Mouse (Mus musculus) forebrain, embryonic 14.5 days (tissue): ENCODE measurements at regions not wholly inside any gene's neighbourhood (a gene's known extent, or its start where the extent isn't known, plus 50 kb on each side); places are given as distances from the start of the nearest gene placed in this dataset.
A peak's percentile ranks its signal among the peaks of the same experiment; 100 is the strongest.

Source experiments
- ATAC-seq: fragments of 200-750 bp; cut with Nextera tagmentation; 2 replicates; pipeline ENCODE4 v1.8.0; 2017; ENCODE audit warnings: mild to moderate bottlenecking, moderate library complexity
- DNase-seq: peaks from one replicate; pipeline ENCODE4 v3.0.0-alpha.2; 2015; ENCODE audit warnings: low spot score
- H3K27ac ChIP-seq: fragments of 300-500 bp; sonication (generic); 2 replicates; pipeline ENCODE4 v1.5.1; 2014; ENCODE audit warnings: low read depth, mild to moderate bottlenecking, control low read depth, low read length, moderate library complexity
- H3K27me3 ChIP-seq: fragments of 300-500 bp; sonication (generic); replicated peaks from 2 replicates; pipeline ENCODE4 v1.6.1; 2014; ENCODE audit warnings: low read length, control low read depth, mixed read lengths; ENCODE audit not compliant: control insufficient read depth, insufficient read depth
- H3K36me3 ChIP-seq: fragments of 300-500 bp; sonication (generic); 2 replicates; pipeline ENCODE4 v1.6.1; 2014; ENCODE audit warnings: low read length, control low read depth; ENCODE audit not compliant: control insufficient read depth, insufficient read depth
- H3K4me1 ChIP-seq: fragments of 300-500 bp; sonication (generic); 2 replicates; pipeline ENCODE4 v1.6.1; 2014; ENCODE audit warnings: antibody characterized with exemption, low read length, control low read depth; ENCODE audit not compliant: control insufficient read depth, insufficient read depth
- H3K4me2 ChIP-seq: fragments of 300-500 bp; sonication (generic); 2 replicates; pipeline ENCODE4 v1.6.1; 2014; ENCODE audit warnings: mild to moderate bottlenecking, control low read depth, low read length
- H3K4me3 ChIP-seq: fragments of 300-500 bp; sonication (generic); 2 replicates; pipeline ENCODE4 v1.5.1; 2014; ENCODE audit warnings: low read depth, low read length, control low read depth
- H3K9ac ChIP-seq: fragments of 300-500 bp; sonication (generic); 2 replicates; pipeline ENCODE4 v1.6.1; 2014; ENCODE audit warnings: mild to moderate bottlenecking, low read length, control low read depth, moderate library complexity
- H3K9me3 ChIP-seq: fragments of 300-500 bp; sonication (generic); replicated peaks from 2 replicates; pipeline ENCODE4 v1.6.1; 2016; ENCODE audit warnings: low read length, control low read depth, mixed read lengths; ENCODE audit not compliant: control insufficient read depth
- WGBS: fragments of 180-500 bp; shearing (Covaris S2); extraction: QIAGEN DNeasy Blood & Tissue Kit; methylation state at CpG from one replicate; pipeline ENCODE4 v1.1.7; 2014; 5-methylcytosine and 5-hydroxymethylcytosine counted together

GRCm38 (mm10) chr9:115778862-115779261 is 130.4 kb upstream of the Gadl1 start:
- no peak overlapping the region for H3K9ac ChIP-seq
- H3K36me3 ChIP-seq, result no peaks in the 10 kb centered on the region
- ATAC-seq, result no peak
- no peak overlapping the region for H3K4me3 ChIP-seq
- no peak overlapping the region for H3K4me2 ChIP-seq
- no peaks in the 10 kb centered on the region for H3K27me3 ChIP-seq
- H3K27ac ChIP-seq, result no peak overlapping the region
- H3K4me1 ChIP-seq, result no peaks in the 10 kb centered on the region; the same call in 1 of the 2 replicates
- WGBS, result 90% methylated on average over 5 of the region's 5 CpGs
- no peak for DNase-seq
- H3K9me3 ChIP-seq, result no peaks in the 10 kb centered on the region

GRCm38 (mm10) chr9:115799330-115799729 is 109.9 kb upstream of the Gadl1 start:
- 85% methylated on average over 3 of the region's 3 CpGs for WGBS
- no peak for ATAC-seq

GRCm38 (mm10) chr9:115800624-115801023 is 108.6 kb upstream of the Gadl1 start:
- H3K4me1 ChIP-seq, result no peaks in the 10 kb centered on the region
- H3K36me3 ChIP-seq, result no peaks in the 10 kb centered on the region
- no peaks in the 10 kb centered on the region for H3K9me3 ChIP-seq
- ATAC-seq (no peak), DNase-seq (peak; percentile 16)
- H3K27ac ChIP-seq, result peak overlapping the region; percentile 9; the same call in 1 of the 2 replicates
- no peak overlapping the region for H3K4me3 ChIP-seq
- WGBS, result 39% methylated on average over 6 of the region's 6 CpGs
- no peak overlapping the region for H3K4me2 ChIP-seq
- no peaks in the 10 kb centered on the region for H3K27me3 ChIP-seq
- no peak overlapping the region for H3K9ac ChIP-seq

More at GRCm38 (mm10) chr9:115799330-115799729, 109.9 kb upstream of the Gadl1 start:
- Histone ChIP-seq H3K36me3 (no peaks in the 10 kb centered on the region), H3K4me1 (no peaks in the 10 kb centered on the region), H3K4me2 (no peak overlapping the region), H3K9ac (no peak overlapping the region), H3K4me3 (no peak overlapping the region), H3K27me3 (no peaks in the 10 kb centered on the region), H3K9me3 (no peaks in the 10 kb centered on the region), H3K27ac (no peak overlapping the region)
- no peak for DNase-seq

GRCm38 (mm10) chr9:115803071-115803470 is 106.2 kb upstream of the Gadl1 start:
- Histone ChIP-seq H3K36me3 (no peaks in the 10 kb centered on the region), H3K9ac (no peak overlapping the region), H3K27ac (no peak overlapping the region), H3K4me3 (no peak overlapping the region), H3K9me3 (no peaks in the 10 kb centered on the region), H3K27me3 (no peaks in the 10 kb centered on the region), H3K4me2 (no peak overlapping the region), H3K4me1 (no peaks in the 10 kb centered on the region)
- DNase-seq (no peak), ATAC-seq (no peak)
- 90% methylated on average over 3 of the region's 3 CpGs for WGBS

- H3K9me3 ChIP-seq, result no peaks in the 10 kb centered on the region
- no peak overlapping the region for H3K9ac ChIP-seq
- ATAC-seq, result no peak
- no peak overlapping the region for H3K27ac ChIP-seq
- 37% methylated on average over 4 of the region's 4 CpGs for WGBS
- no peaks in the 10 kb centered on the region for H3K27me3 ChIP-seq
- no peak for DNase-seq
- no peak overlapping the region for H3K4me2 ChIP-seq
- no peak overlapping the region for H3K4me3 ChIP-seq
- H3K4me1 ChIP-seq, result no peaks in the 10 kb centered on the region
- no peaks in the 10 kb centered on the region for H3K36me3 ChIP-seq
Measured at GRCm38 (mm10) chr9:115805224-115805623, 104.0 kb upstream of the Gadl1 start.

GRCm38 (mm10) chr9:115806018-115806702 is 103.1 kb upstream of the Gadl1 start:
- DNase-seq, result no peak
- Histone ChIP-seq H3K27me3 (no peaks in the 10 kb centered on the region), H3K4me3 (no peak overlapping the region), H3K9me3 (no peaks in the 10 kb centered on the region), H3K9ac (no peak overlapping the region), H3K36me3 (no peaks in the 10 kb centered on the region), H3K27ac (no peak overlapping the region), H3K4me2 (no peak overlapping the region), H3K4me1 (no peaks in the 10 kb centered on the region)
- 80% methylated on average over 10 of the region's 10 CpGs for WGBS
- ATAC-seq, result no peak

GRCm38 (mm10) chr9:115840186-115840585 is 69.1 kb upstream of the Gadl1 start:
- no peaks in the 10 kb centered on the region for H3K36me3 ChIP-seq
- DNase-seq (no peak), ATAC-seq (no peak)
- H3K9me3 ChIP-seq, result no peaks in the 10 kb centered on the region
- H3K27me3 ChIP-seq, result no peaks in the 10 kb centered on the region
- no peak overlapping the region for H3K4me3 ChIP-seq
- no peaks in the 10 kb centered on the region for H3K4me1 ChIP-seq
- H3K9ac ChIP-seq, result no peak overlapping the region
- H3K4me2 ChIP-seq, result no peak overlapping the region
- 77% methylated on average over 5 of the region's 5 CpGs for WGBS
- H3K27ac ChIP-seq, result no peak overlapping the region

GRCm38 (mm10) chr9:115840791-115841190 is 68.5 kb upstream of the Gadl1 start:
- H3K27ac ChIP-seq, result no peak overlapping the region
- no peak for DNase-seq
- no peaks in the 10 kb centered on the region for H3K9me3 ChIP-seq
- no peaks in the 10 kb centered on the region for H3K36me3 ChIP-seq
- no peak overlapping the region for H3K4me3 ChIP-seq
- WGBS, result 75% methylated on average over 8 of the region's 8 CpGs
- ATAC-seq, result no peak
- no peak overlapping the region for H3K9ac ChIP-seq
- no peaks in the 10 kb centered on the region for H3K27me3 ChIP-seq
- H3K4me1 ChIP-seq, result no peaks in the 10 kb centered on the region
- H3K4me2 ChIP-seq, result no peak overlapping the region

GRCm38 (mm10) chr9:115841684-115842083 is 67.6 kb upstream of the Gadl1 start:
- Histone ChIP-seq H3K36me3 (no peaks in the 10 kb centered on the region), H3K4me3 (no peak overlapping the region), H3K9ac (no peak overlapping the region), H3K9me3 (no peaks in the 10 kb centered on the region), H3K4me2 (no peak overlapping the region), H3K27ac (no peak overlapping the region), H3K27me3 (no peaks in the 10 kb centered on the region), H3K4me1 (no peaks in the 10 kb centered on the region)
- WGBS, result 84% methylated on average over 10 of the region's 10 CpGs
- DNase-seq (no peak), ATAC-seq (no peak)
